Mouse (Mus musculus): Measurements from ENCODE around the gene Rab3ip. TPM values are rescaled to one million over a fixed set of nuclear protein-coding genes. Genes with fewer than 3 reads are reported as not detected.

The Rab3ip gene
- total RNA-seq, 2 experiments from 2014 or later: 85.5 to 87.9 TPM

GRCm38 (mm10) chr10:116884552-116884951 is 66.0 kb downstream of the Rab3ip start:
- DNase-seq (ENCODE audit: low spot score): no peak

GRCm38 (mm10) chr10:116883531-116883930 is 67.0 kb downstream of the Rab3ip start:
- intact Hi-C loops (cut with DNase I): no loop called here
- DNase-seq (ENCODE audit: low spot score): no peak

More at GRCm38 (mm10) chr10:116884552-116884951, 66.0 kb downstream of the Rab3ip start:
- intact Hi-C loops (cut with DNase I): no loop called here

- no peak for DNase-seq (ENCODE audit: low spot score)
- intact Hi-C loops (cut with DNase I): no loop called here
Measured at GRCm38 (mm10) chr10:116877436-116877835, 73.1 kb downstream of the Rab3ip start.

- DNase-seq (ENCODE audit: low spot score): no peak
- intact Hi-C loops (cut with DNase I): no loop called here
Measured at GRCm38 (mm10) chr10:116874490-116874889, 76.1 kb downstream of the Rab3ip start.

GRCm38 (mm10) chr10:116872016-116872410 is 78.6 kb downstream of the Rab3ip start:
- intact Hi-C loops (cut with DNase I): no loop called here
- DNase-seq (ENCODE audit: low spot score): no peak

GRCm38 (mm10) chr10:116871329-116872015 is 79.1 kb downstream of the Rab3ip start:
- intact Hi-C loops (cut with DNase I): no loop called here
- DNase-seq (ENCODE audit: low spot score): no peak

- intact Hi-C loops (cut with DNase I): no loop called here
- DNase-seq (ENCODE audit: low spot score): no peak
Measured at GRCm38 (mm10) chr10:116870819-116871218, 79.8 kb downstream of the Rab3ip start.

Other genes starting within 250 kb of the Rab3ip start
- gene Myrfl, start 53.9 kb downstream of the Rab3ip start, total RNA-seq (2021): 1 to 10 TPM in 1 of 2 experiments, under 1 TPM in 1; 0.81 to 1.1 TPM
- gene Gm10271, start 21.8 kb upstream of the Rab3ip start, total RNA-seq (2021): not detected
- 1 to 10 TPM; 3.2 to 3.4 TPM for gene Best3, start 35.5 kb upstream of the Rab3ip start, total RNA-seq (2021)
- gene Lrrc10, start 94.6 kb upstream of the Rab3ip start, total RNA-seq (2021): 100 to 1,000 TPM; 175 to 176 TPM
- 100 to 1,000 TPM; 129 to 137 TPM for gene Cct2, start 113.0 kb upstream of the Rab3ip start, total RNA-seq (2021)
- gene Frs2, start 197.8 kb upstream of the Rab3ip start, total RNA-seq (2021): 10 to 100 TPM; 16.3 to 17.1 TPM